Mouse (Mus musculus) liver, embryonic 14.5 days (tissue): Measurements from ENCODE around the gene Rap1gap2. TPM values are rescaled to one million over a fixed set of nuclear protein-coding genes. Genes with fewer than 3 reads are reported as not detected.

Source experiments
- ATAC-seq: fragments of 200-750 bp; cut with Nextera tagmentation; 2 replicates; pipeline ENCODE4 v1.8.0; 2017; ENCODE audit warnings: moderate number of reproducible peaks, mild to moderate bottlenecking, moderate library complexity; ENCODE audit not compliant: insufficient read depth
- DNase-seq, 3 experiments: peaks; one replicate each; pipeline ENCODE4 v3.0.0-alpha.2; 2012 to 2013; ENCODE audit warnings: low read depth in 3 of 3, low spot score in 3 of 3
- H3K27ac ChIP-seq: fragments of 300-500 bp; sonication (generic); 2 replicates; pipeline ENCODE4 v1.5.1; 2014; ENCODE audit warnings: moderate library complexity, mild to moderate bottlenecking, control low read depth, inconsistent platforms
- H3K27me3 ChIP-seq: fragments of 300-500 bp; sonication (generic); 2 replicates; pipeline ENCODE4 v1.6.1; 2014; ENCODE audit warnings: mild to moderate bottlenecking, low read length, moderate library complexity; ENCODE audit not compliant: control insufficient read depth, insufficient read depth
- H3K36me3 ChIP-seq: fragments of 300-500 bp; sonication (generic); replicated peaks from 2 replicates; pipeline ENCODE4 v1.6.1; 2014; ENCODE audit warnings: low read depth; ENCODE audit not compliant: control insufficient read depth, insufficient read depth
- H3K4me1 ChIP-seq, 2 experiments: fragments of 200-500 bp in 1 of 2; fragments of 300-500 bp in 1 of 2; sonication (generic) in 1 of 2; replicated peaks; 2 replicates each; pipeline ENCODE4 v1.6.1; 2012 to 2014; ENCODE audit warnings: antibody characterized with exemption in 1 of 2, inconsistent platforms in 1 of 2, low read length in 1 of 2; ENCODE audit not compliant: control insufficient read depth in 2 of 2, insufficient read depth in 2 of 2
- H3K4me2 ChIP-seq: fragments of 300-500 bp; sonication (generic); 2 replicates; pipeline ENCODE4 v1.6.1; 2014; ENCODE audit warnings: low read depth, mild to moderate bottlenecking, control low read depth, moderate library complexity
- H3K4me3 ChIP-seq, 2 experiments: fragments of 200-500 bp in 1 of 2; fragments of 300-500 bp in 1 of 2; sonication (generic) in 1 of 2; 2 replicates each; pipeline ENCODE4 v1.5.1; 2012 to 2014; ENCODE audit warnings: low read depth in 2 of 2, low read length in 2 of 2, mild to moderate bottlenecking in 2 of 2, control low read depth in 1 of 2, inconsistent platforms in 1 of 2, moderate library complexity in 1 of 2; ENCODE audit not compliant: insufficient read depth in 1 of 2
- H3K9ac ChIP-seq: fragments of 300-500 bp; sonication (generic); replicated peaks from 2 replicates; pipeline ENCODE4 v1.6.1; 2014; ENCODE audit warnings: mild to moderate bottlenecking, control low read depth, moderate library complexity
- H3K9me3 ChIP-seq: fragments of 300-500 bp; sonication (generic); 2 replicates; pipeline ENCODE4 v1.6.1; 2016; ENCODE audit warnings: low read length, mixed read lengths; ENCODE audit not compliant: control insufficient read depth
- CTCF ChIP-seq: IDR thresholded peaks from 2 replicates; pipeline ENCODE4 v1.5.1; 2016; ENCODE audit warnings: antibody characterized with exemption, low read depth, control low read depth
- EP300 ChIP-seq: IDR thresholded peaks from 2 replicates; pipeline ENCODE4 v1.6.1; 2016; ENCODE audit warnings: antibody characterized with exemption, low read depth
- WGBS: fragments of 180-500 bp; shearing (Covaris S2); extraction: QIAGEN DNeasy Blood & Tissue Kit; methylation state at CpG from one replicate; pipeline ENCODE4 v1.1.7; 2014; ENCODE audit not compliant: insufficient replicate concordance; 5-methylcytosine and 5-hydroxymethylcytosine counted together
- polyA plus RNA-seq, 2 experiments: library from polyadenylated mRNA; depleted of rRNA in 1 of 2; stranded (reverse) in 1 of 2; unstranded in 1 of 2; fragments of >200 nt; fragmentation: Nextera tagmentation in 1 of 2; extraction: Ambion mirVana in 1 of 2; gene quantifications; 2 replicates each; pipeline versions ENCODE4 v1.2.1 to v1.2.3; 2012 to 2014

Gene Rap1gap2
- polyA plus RNA-seq, 2 experiments = 0.56 to 0.98 TPM

- H3K27ac ChIP-seq = no peak overlapping the region
- no peak for TF ChIP-seq CTCF
- no peak for TF ChIP-seq EP300
- no peak for ATAC-seq
- H3K4me3 ChIP-seq = no peak overlapping the region
- no peaks in the 10 kb centered on the region for H3K36me3 ChIP-seq
- H3K27me3 ChIP-seq = no peaks in the 10 kb centered on the region
- H3K4me1 ChIP-seq = no peaks in the 10 kb centered on the region
- no peak overlapping the region for H3K9ac ChIP-seq
- 62% methylated on average over 10 of the region's 10 CpGs for WGBS
- H3K9me3 ChIP-seq = no peaks in the 10 kb centered on the region
- DNase-seq = no peak
- H3K4me2 ChIP-seq = no peak overlapping the region
These were observed 153.5 kb downstream of the Rap1gap2 start for GRCm38 (mm10) chr11:74457194-74457593.

GRCm38 (mm10) chr11:74448556-74448955 lies 162.2 kb downstream of the Rap1gap2 start:
- Histone ChIP-seq H3K27ac (no peak overlapping the region), H3K4me1 (no peaks in the 10 kb centered on the region), H3K9me3 (no peaks in the 10 kb centered on the region), H3K36me3 (no peaks in the 10 kb centered on the region), H3K4me2 (no peak overlapping the region), H3K27me3 (no peaks in the 10 kb centered on the region), H3K4me3 (no peak overlapping the region), H3K9ac (no peak overlapping the region)
- no peak for TF ChIP-seq EP300
- TF ChIP-seq CTCF = no peak
- 57% methylated on average over 4 of the region's 4 CpGs for WGBS
- DNase-seq (no peak), ATAC-seq (no peak)

GRCm38 (mm10) chr11:74447991-74448403 lies 162.7 kb downstream of the Rap1gap2 start:
- Histone ChIP-seq H3K9me3 (no peaks in the 10 kb centered on the region), H3K4me2 (no peak overlapping the region), H3K36me3 (no peaks in the 10 kb centered on the region), H3K9ac (no peak overlapping the region), H3K27ac (no peak overlapping the region), H3K27me3 (no peaks in the 10 kb centered on the region), H3K4me1 (no peaks in the 10 kb centered on the region), H3K4me3 (no peak overlapping the region)
- ATAC-seq (no peak), DNase-seq (no peak)
- TF ChIP-seq EP300 (no peak), CTCF (no peak)
- 82% methylated on average over 6 of the region's 6 CpGs for WGBS

- H3K4me2 ChIP-seq = no peak overlapping the region
- no peaks in the 10 kb centered on the region for H3K27me3 ChIP-seq
- 56% methylated on average over 3 of the region's 3 CpGs for WGBS
- H3K27ac ChIP-seq = no peak overlapping the region
- no peak overlapping the region for H3K9ac ChIP-seq
- H3K4me3 ChIP-seq = no peak overlapping the region
- ATAC-seq (no peak), DNase-seq (no peak)
- no peaks in the 10 kb centered on the region for H3K9me3 ChIP-seq
- no peaks in the 10 kb centered on the region for H3K36me3 ChIP-seq
- TF ChIP-seq CTCF (no peak), EP300 (no peak)
- no peaks in the 10 kb centered on the region for H3K4me1 ChIP-seq
These were observed 165.1 kb downstream of the Rap1gap2 start for GRCm38 (mm10) chr11:74445591-74445990.

- no peak overlapping the region for H3K4me3 ChIP-seq
- H3K27me3 ChIP-seq = no peaks in the 10 kb centered on the region
- no peaks in the 10 kb centered on the region for H3K4me1 ChIP-seq
- no peak overlapping the region for H3K27ac ChIP-seq
- DNase-seq (no peak), ATAC-seq (no peak)
- no peak for TF ChIP-seq CTCF
- TF ChIP-seq EP300 = no peak
- no peak overlapping the region for H3K9ac ChIP-seq
- no peak overlapping the region for H3K4me2 ChIP-seq
- WGBS = 36% methylated on average over 5 of the region's 5 CpGs
- no peaks in the 10 kb centered on the region for H3K9me3 ChIP-seq
- no peaks in the 10 kb centered on the region for H3K36me3 ChIP-seq
These were observed 166.8 kb downstream of the Rap1gap2 start for GRCm38 (mm10) chr11:74443924-74444256.
